Mouse (Mus musculus): ENCODE measurements around the gene Ptpn3.

DNA sequence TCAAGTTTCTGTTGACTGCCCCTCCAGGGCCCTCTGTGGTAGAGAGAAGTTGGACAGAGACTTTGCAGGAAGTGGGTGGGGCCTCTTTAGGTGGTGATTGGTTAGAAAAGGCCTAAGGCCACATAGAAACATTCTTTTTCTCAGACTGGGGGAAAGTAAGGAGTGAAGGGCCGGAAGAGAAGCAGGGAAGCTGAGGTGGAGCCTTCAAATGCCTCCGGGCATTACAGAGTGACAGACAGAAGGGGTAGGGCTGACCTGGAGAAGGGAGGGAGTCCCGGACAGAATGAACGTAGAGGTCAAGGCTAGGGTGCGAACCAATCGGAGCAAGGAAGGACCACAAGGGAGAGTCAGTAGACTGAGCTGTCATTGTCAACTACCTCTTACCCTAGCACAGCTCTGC, 11.6 kb downstream of the Ptpn3 start:
- TF ChIP-seq POLR2A (IDR thresholded peaks at IDR 0.05; ENCODE audit: low read depth, low read length) (no peak), CTCF (IDR thresholded peaks at IDR 0.05; ENCODE audit: borderline replicate concordance, insufficient read depth, low read length) (no peak)

All from embryonic fibroblast, embryonic 13.5 days (primary cell).